8 mouse cellular contexts compared by ENCODE assay signal in the genomic region with DNA sequence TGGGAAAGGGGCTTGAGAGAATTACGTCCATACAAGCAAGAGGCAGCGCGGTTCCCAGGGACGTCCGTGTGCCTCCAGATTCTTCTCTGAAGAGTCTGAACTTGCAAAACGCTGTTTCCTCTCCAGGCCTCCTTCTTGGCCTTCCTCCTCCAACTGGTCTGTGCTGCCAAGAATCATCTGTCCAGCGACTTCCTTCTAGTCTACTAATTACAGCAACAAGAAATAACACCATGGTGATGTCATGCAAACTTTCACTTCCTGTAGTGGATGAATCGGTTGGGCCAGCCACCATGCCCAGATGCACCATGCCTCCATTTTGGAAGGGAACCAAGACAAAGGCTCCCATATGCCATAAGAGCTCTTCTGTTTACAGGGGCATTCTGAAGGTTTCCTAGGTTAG.
A peak's percentile ranks its signal among the peaks of the same experiment; 100 is the strongest.
DNase-seq lines count a peak whose midpoint lies in the region; ATAC-seq and TF ChIP-seq lines count a peak whose summit lies in the region.

No protein-coding gene starts in this region.

- no peak overlapping the region for H3K27ac ChIP-seq in embryonic facial prominence, embryonic 14.5 days (replicated peaks; ENCODE audit: low read depth, low read length)
- H3K27ac ChIP-seq in embryonic facial prominence, embryonic 10.5 days (replicated peaks): no peak overlapping the region
- H3K27ac ChIP-seq in intestine, postnatal 0 days (ENCODE audit: low read depth, low read length): peak overlapping the region; percentile 76
- H3K27ac ChIP-seq in forebrain, embryonic 12.5 days: no peak overlapping the region; the same call in 1 of the 2 replicates

- WGBS in embryonic facial prominence, embryonic 14.5 days: 78% methylated on average over 8 of the region's 8 CpGs
- WGBS in embryonic facial prominence, embryonic 10.5 days: 88% methylated on average over 8 of the region's 8 CpGs
- 41% methylated on average over 8 of the region's 8 CpGs for WGBS in intestine, postnatal 0 days
- 91% methylated on average over 8 of the region's 8 CpGs for WGBS in forebrain, embryonic 12.5 days

- no peaks in the 10 kb centered on the region for H3K9me3 ChIP-seq in embryonic facial prominence, embryonic 14.5 days (ENCODE audit: control insufficient read depth, low read length)
- H3K9me3 ChIP-seq in embryonic facial prominence, embryonic 10.5 days: no peaks in the 10 kb centered on the region
- H3K9me3 ChIP-seq in intestine, postnatal 0 days (ENCODE audit: control insufficient read depth): no peaks in the 10 kb centered on the region
- no peaks in the 10 kb centered on the region for H3K9me3 ChIP-seq in forebrain, embryonic 12.5 days

- no peak overlapping the region for H3K4me2 ChIP-seq in embryonic facial prominence, embryonic 14.5 days (ENCODE audit: low read depth, low read length)
- no peak overlapping the region for H3K4me2 ChIP-seq in intestine, postnatal 0 days (replicated peaks; ENCODE audit: low read depth)
- H3K4me2 ChIP-seq in forebrain, embryonic 12.5 days: no peak overlapping the region

- peak; percentile 54 for DNase-seq in embryonic facial prominence, embryonic 14.5 days (ENCODE audit: low spot score)
- no peak for DNase-seq in embryonic facial prominence, embryonic 10.5 days (ENCODE audit: low spot score)
- peak; percentile 88 for DNase-seq in lung, postnatal 25 days (ENCODE audit: low spot score)
- no peak for DNase-seq in cerebellum, adult 11-12 months
- no peak for DNase-seq in thymus, postnatal 10 days (ENCODE audit: low spot score in 2 of 2)

- no peak for TF ChIP-seq CTCF in intestine, postnatal 0 days (IDR thresholded peaks at IDR 0.05; ENCODE audit: low read depth)

- H3K36me3 ChIP-seq in embryonic facial prominence, embryonic 14.5 days (ENCODE audit: control insufficient read depth, insufficient read depth, low read length): peaks cover 13% of the 10 kb centered on the region; the same call in 1 of the 2 replicates
- peaks cover 82% of the 10 kb centered on the region for H3K36me3 ChIP-seq in embryonic facial prominence, embryonic 10.5 days (replicated peaks)
- H3K36me3 ChIP-seq in intestine, postnatal 0 days (ENCODE audit: control insufficient read depth, insufficient read depth): peaks cover 5% of the 10 kb centered on the region; the same call in 1 of the 2 replicates
- peaks cover 30% of the 10 kb centered on the region for H3K36me3 ChIP-seq in forebrain, embryonic 12.5 days (replicated peaks)

- H3K4me3 ChIP-seq in embryonic facial prominence, embryonic 14.5 days (ENCODE audit: low read depth, low read length): no peak overlapping the region
- no peak overlapping the region for H3K4me3 ChIP-seq in embryonic facial prominence, embryonic 10.5 days
- no peak overlapping the region for H3K4me3 ChIP-seq in intestine, postnatal 0 days (ENCODE audit: low read depth, low read length)
- H3K4me3 ChIP-seq in forebrain, embryonic 12.5 days (replicated peaks): no peak overlapping the region

- H3K27me3 ChIP-seq in embryonic facial prominence, embryonic 14.5 days (replicated peaks; ENCODE audit: control insufficient read depth, insufficient read depth, low read length): no peaks in the 10 kb centered on the region
- H3K27me3 ChIP-seq in embryonic facial prominence, embryonic 10.5 days (replicated peaks; ENCODE audit: low read depth, poor library complexity, severe bottlenecking): no peaks in the 10 kb centered on the region
- H3K27me3 ChIP-seq in intestine, postnatal 0 days (replicated peaks; ENCODE audit: control insufficient read depth, insufficient read depth, low read length): no peaks in the 10 kb centered on the region
- H3K27me3 ChIP-seq in forebrain, embryonic 12.5 days: no peaks in the 10 kb centered on the region

- ATAC-seq in embryonic facial prominence, embryonic 14.5 days (ENCODE audit: low read depth): no peak
- peak; percentile 91 for ATAC-seq in common myeloid progenitor, adult 5-6 weeks (replicated peaks; ENCODE audit: low read depth, poor library complexity, severe bottlenecking)
- no peak for ATAC-seq in intestine, postnatal 0 days
- no peak for ATAC-seq in forebrain, embryonic 12.5 days (ENCODE audit: low FRiP score)

- no peak overlapping the region for H3K9ac ChIP-seq in embryonic facial prominence, embryonic 14.5 days (ENCODE audit: low read depth, low read length)
- no peak overlapping the region for H3K9ac ChIP-seq in intestine, postnatal 0 days (ENCODE audit: low read depth, low read length)
- no peak overlapping the region for H3K9ac ChIP-seq in forebrain, embryonic 12.5 days

- no peaks in the 10 kb centered on the region for H3K4me1 ChIP-seq in embryonic facial prominence, embryonic 14.5 days (ENCODE audit: control insufficient read depth, insufficient read depth, low read length)
- peaks cover 23% of the 10 kb centered on the region for H3K4me1 ChIP-seq in embryonic facial prominence, embryonic 10.5 days
- H3K4me1 ChIP-seq in intestine, postnatal 0 days (replicated peaks; ENCODE audit: control insufficient read depth, insufficient read depth, low read length): peaks cover 10% of the 10 kb centered on the region; the same call in 1 of the 2 replicates
- peaks cover 9% of the 10 kb centered on the region for H3K4me1 ChIP-seq in forebrain, embryonic 12.5 days

Comparison
In these comparisons a context has a peak if more than half of its experiments do, and no peak if none do; other contexts are left out.
1. DNase-seq: peak in embryonic facial prominence, embryonic 14.5 days (single experiment) and lung, postnatal 25 days (single experiment); none in embryonic facial prominence, embryonic 10.5 days (single experiment), cerebellum, adult 11-12 months (single experiment) and thymus, postnatal 10 days (0 of 2).